15 mouse cellular contexts compared by ENCODE assay signal in genomic region chr14:105341765-105342164, GRCm38 (mm10).
"Had no signal": no experiment of that assay in that cellular context is flagged by ENCODE, and none has a peak within 500 bp of the region (broad histone marks: within the 10 kb centered on the region; RNA-seq: fewer than 3 reads in every experiment).

No protein-coding gene starts in this region.

- H3K4me2 ChIP-seq: limb, embryonic 12.5 days; neural tube, embryonic 12.5 days had no signal

- H3K4me1 ChIP-seq: midbrain, embryonic 10.5 days; neural tube, embryonic 12.5 days had no signal

- H3K4me3 ChIP-seq: left cerebral cortex, adult 2 months; limb, embryonic 12.5 days; midbrain, embryonic 10.5 days; neural tube, embryonic 12.5 days had no signal

- ATAC-seq: inflammation-experienced regulatory T-cells, adult 6 months; intestine, postnatal 0 days had no signal

- H3K9me3 ChIP-seq: limb, embryonic 12.5 days; midbrain, embryonic 10.5 days; neural tube, embryonic 12.5 days had no signal

- DNase-seq: kidney, adult 8-10 months; kidney, postnatal 25 days; lung, adult 18-20 months; lung, postnatal 10 days; lung, postnatal 4 days; midbrain, embryonic 14.5 days; spleen, adult 18-20 months; thymus, postnatal 14 days had no signal

- H3K9ac ChIP-seq: limb, embryonic 12.5 days; liver, embryonic 14.5 days; neural tube, embryonic 12.5 days had no signal

- H3K27ac ChIP-seq: left cerebral cortex, adult 2 months; limb, embryonic 12.5 days; liver, embryonic 14.5 days; midbrain, embryonic 10.5 days; neural tube, embryonic 12.5 days had no signal

- H3K36me3 ChIP-seq: limb, embryonic 12.5 days; midbrain, embryonic 10.5 days; neural tube, embryonic 12.5 days had no signal

- H3K27me3 ChIP-seq: limb, embryonic 12.5 days; neural tube, embryonic 12.5 days had no signal
